Mouse (Mus musculus): ENCODE results near the gene Lgals8. TPM values are rescaled to one million over a fixed set of nuclear protein-coding genes. Genes with fewer than 3 reads are reported as not detected.
"Not testable (repeated sequence)": the region's sequence is repeated elsewhere in the genome, so short reads cannot be mapped to it uniquely, and the experiment has no call there.

Gene Lgals8
- total and polyA plus RNA-seq, 3 experiments, result 9.5 to 347 (median 128) TPM

DNA sequence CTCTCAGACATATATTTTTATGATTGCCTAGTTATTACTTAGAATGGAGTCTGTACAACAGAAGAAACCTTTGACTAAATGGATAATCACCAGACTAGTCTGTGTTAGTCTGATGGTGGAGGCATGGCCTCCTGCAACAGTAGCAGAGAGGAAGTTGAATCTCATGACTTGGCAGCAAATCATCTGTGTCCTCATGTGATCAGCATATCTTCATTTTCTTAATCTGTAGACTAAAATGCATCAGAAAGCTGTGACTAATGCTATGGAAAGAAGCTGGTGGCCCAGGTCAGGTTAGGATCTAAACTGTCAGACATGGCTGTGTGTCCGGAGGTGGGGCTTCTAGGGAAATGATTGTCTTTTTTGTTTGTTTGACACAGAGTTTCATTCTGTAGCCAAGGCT, 3.7 kb upstream of the Lgals8 start:
- TF ChIP-seq GATA1 (IDR thresholded peaks at IDR 0.05; ENCODE audit: borderline replicate concordance, low read length), result no peak
- TF ChIP-seq TAL1 (conservative IDR thresholded peaks at IDR 0.05; ENCODE audit: low read depth, low read length), result no peak
- no peak for TF ChIP-seq CTCF (IDR thresholded peaks at IDR 0.05; ENCODE audit: low read depth, low read length)
- no peak for TF ChIP-seq POLR2AphosphoS5 (IDR thresholded peaks at IDR 0.05; ENCODE audit: insufficient replicate concordance, low read depth, low read length)
- no peak for TF ChIP-seq GATA2 (IDR thresholded peaks at IDR 0.05; ENCODE audit: borderline replicate concordance, low read depth, low read length)
- no peak overlapping the region for H3K4me3 ChIP-seq (ENCODE audit: low read depth, low read length)
- H3K36me3 ChIP-seq (replicated peaks), result peaks cover 16% of the 10 kb centered on the region
- H3K4me1 ChIP-seq (ENCODE audit: insufficient read depth, low read depth, low read length), result peaks cover 32% of the 10 kb centered on the region
- peak; percentile 63 for DNase-seq (ENCODE audit: low spot score)
- no peaks in the 10 kb centered on the region for H3K27me3 ChIP-seq (ENCODE audit: insufficient read depth, low read length)
- peak; percentile 84 for ATAC-seq (ENCODE audit: extremely low read depth, insufficient number of reproducible peaks, low FRiP score, poor library complexity, severe bottlenecking)
- no peaks in the 10 kb centered on the region for H3K9me3 ChIP-seq (replicated peaks)

DNA sequence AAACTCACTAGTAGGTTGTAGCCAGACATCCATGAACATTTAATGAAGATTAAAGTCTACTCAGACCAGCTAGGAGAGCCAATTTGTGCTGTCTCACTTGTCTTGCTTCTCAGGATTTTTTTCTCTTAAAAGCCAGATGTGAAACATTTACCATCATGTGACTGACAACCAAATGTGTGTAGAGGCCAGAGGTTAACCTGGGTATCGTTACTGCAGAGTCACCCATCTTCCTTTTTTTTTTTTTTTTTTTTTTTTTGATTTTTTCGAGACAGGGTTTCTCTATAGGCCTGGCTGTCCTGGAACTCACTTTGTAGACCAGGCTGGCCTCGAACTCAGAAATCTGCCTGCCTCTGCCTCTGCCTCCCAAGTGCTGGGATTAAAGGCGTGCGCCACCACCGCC, 585 bp downstream of the Lgals8 start:
- H3K27me3 ChIP-seq (ENCODE audit: insufficient read depth, low read length); H3K4me3 ChIP-seq (ENCODE audit: low read depth, low read length); H3K9me3 ChIP-seq (replicated peaks); ATAC-seq (ENCODE audit: extremely low read depth, insufficient number of reproducible peaks, low FRiP score, poor library complexity, severe bottlenecking); H3K36me3 ChIP-seq (replicated peaks); DNase-seq (ENCODE audit: low spot score): not testable (repeated sequence)
- H3K4me1 ChIP-seq (ENCODE audit: insufficient read depth, low read depth, low read length), result peaks cover 47% of the 10 kb centered on the region

DNA sequence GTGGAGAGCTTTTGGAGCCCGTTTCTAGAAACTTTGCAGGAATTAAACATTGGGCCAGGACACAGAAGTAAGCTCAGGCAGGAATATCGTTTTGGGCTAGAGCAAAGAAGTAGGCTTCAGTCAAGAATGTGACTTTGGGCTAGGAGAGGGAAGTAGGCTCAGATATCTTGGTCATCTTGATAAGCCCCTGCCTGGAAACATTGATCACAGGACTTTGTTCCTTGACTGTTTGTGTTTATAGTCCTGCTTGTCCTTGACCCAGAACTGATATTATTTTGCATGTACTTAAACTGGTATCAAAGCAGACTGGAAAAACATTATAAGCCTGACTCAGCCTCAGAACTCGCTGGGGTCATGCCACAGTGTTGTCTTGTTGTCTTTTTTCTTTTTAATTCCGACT, 2.1 kb downstream of the Lgals8 start:
- TF ChIP-seq TAL1 (conservative IDR thresholded peaks at IDR 0.05; ENCODE audit: low read depth, low read length), result no peak
- TF ChIP-seq POLR2AphosphoS5 (IDR thresholded peaks at IDR 0.05; ENCODE audit: insufficient replicate concordance, low read depth, low read length), result no peak
- TF ChIP-seq GATA2 (IDR thresholded peaks at IDR 0.05; ENCODE audit: borderline replicate concordance, low read depth, low read length), result no peak
- TF ChIP-seq GATA1 (IDR thresholded peaks at IDR 0.05; ENCODE audit: borderline replicate concordance, low read length), result no peak
- no peak for TF ChIP-seq CTCF (IDR thresholded peaks at IDR 0.05; ENCODE audit: low read depth, low read length)
- no peak overlapping the region for H3K4me3 ChIP-seq (ENCODE audit: low read depth, low read length)
- H3K36me3 ChIP-seq (replicated peaks), result peaks cover 18% of the 10 kb centered on the region
- ATAC-seq (ENCODE audit: extremely low read depth, insufficient number of reproducible peaks, low FRiP score, poor library complexity, severe bottlenecking) (no peak), DNase-seq (ENCODE audit: low spot score) (no peak)
- H3K4me1 ChIP-seq (ENCODE audit: insufficient read depth, low read depth, low read length), result peaks cover 49% of the 10 kb centered on the region
- H3K27me3 ChIP-seq (ENCODE audit: insufficient read depth, low read length), result no peaks in the 10 kb centered on the region
- no peaks in the 10 kb centered on the region for H3K9me3 ChIP-seq (replicated peaks)

DNA sequence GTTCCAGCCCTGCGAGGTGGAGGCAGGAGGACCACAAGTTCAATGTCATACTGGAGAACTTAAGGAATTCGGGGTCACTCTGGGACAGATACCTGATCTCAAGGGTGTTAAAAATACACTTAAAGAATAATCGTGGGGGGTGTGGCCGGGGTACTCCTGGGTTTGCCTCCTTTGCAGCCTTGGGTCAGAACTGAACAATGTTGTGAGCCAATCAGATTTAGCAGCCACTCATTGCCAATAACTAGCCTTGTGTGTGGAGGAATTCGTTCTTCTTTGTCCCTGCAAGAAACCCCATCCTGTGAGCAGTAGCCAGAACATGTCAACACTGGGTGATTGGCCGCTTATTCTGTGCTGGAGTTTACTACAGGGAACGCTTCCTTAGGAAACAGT, 3.0 kb downstream of the Lgals8 start:
- TF ChIP-seq GATA2 (IDR thresholded peaks at IDR 0.05; ENCODE audit: borderline replicate concordance, low read depth, low read length), result no peak
- no peak for TF ChIP-seq CTCF (IDR thresholded peaks at IDR 0.05; ENCODE audit: low read depth, low read length)
- Histone ChIP-seq H3K9me3 (replicated peaks) (no peaks in the 10 kb centered on the region), H3K36me3 (replicated peaks) (peaks cover 26% of the 10 kb centered on the region), H3K4me1 (ENCODE audit: insufficient read depth, low read depth, low read length) (peaks cover 55% of the 10 kb centered on the region), H3K4me3 (ENCODE audit: low read depth, low read length) (peak overlapping the region; percentile 100), H3K27me3 (ENCODE audit: insufficient read depth, low read length) (no peaks in the 10 kb centered on the region)
- peak; percentile 24; the same call in 1 of the 2 replicates for ATAC-seq (ENCODE audit: extremely low read depth, insufficient number of reproducible peaks, low FRiP score, poor library complexity, severe bottlenecking)
- peak; percentile 13 for DNase-seq (ENCODE audit: low spot score)

DNA sequence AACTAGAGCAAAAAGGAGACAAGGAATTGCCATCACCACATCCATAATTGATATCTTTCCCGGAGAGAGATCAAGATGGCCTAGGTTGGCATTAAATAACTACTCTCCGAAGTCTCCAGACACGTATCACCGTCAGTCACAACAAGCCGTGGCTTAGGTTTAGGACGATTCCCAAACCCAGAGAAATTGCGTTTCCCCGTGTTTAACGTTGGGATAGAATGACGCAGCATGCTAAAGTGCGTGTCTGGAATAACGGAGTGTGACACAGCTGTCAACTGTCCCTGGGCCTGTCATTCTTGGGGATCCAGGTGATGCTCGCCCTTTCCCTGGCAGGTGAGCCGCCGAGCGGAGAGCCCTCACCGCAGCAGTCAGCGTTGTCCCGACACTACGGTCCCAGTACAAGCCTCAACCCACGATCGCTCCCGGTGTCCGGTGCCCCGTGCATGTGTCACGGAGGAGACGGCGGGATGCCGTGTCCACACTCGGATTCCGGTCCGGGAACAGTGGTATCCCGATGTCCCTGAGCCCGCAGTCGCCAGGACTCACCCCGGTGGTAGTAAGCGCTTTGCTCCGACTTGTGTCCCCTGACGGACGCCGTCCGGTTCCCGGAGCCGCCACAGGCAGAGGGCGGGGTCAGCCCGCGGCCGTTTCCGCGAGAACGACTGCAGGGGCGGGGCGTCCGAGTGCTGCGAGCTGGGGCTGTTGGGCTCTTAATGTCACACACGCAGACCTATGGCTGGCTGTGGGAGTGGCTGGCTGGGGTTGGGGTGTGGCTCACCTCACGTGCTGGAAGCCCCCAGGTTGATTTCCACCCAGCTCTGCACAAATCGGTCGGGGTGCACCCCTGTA, 3.6 kb downstream of the Lgals8 start:
- no peaks in the 10 kb centered on the region for H3K9me3 ChIP-seq (replicated peaks)
- peak overlapping the region; percentile 100 for H3K4me3 ChIP-seq (ENCODE audit: low read depth, low read length)
- DNase-seq (ENCODE audit: low spot score) (peak; percentile 74), ATAC-seq (ENCODE audit: extremely low read depth, insufficient number of reproducible peaks, low FRiP score, poor library complexity, severe bottlenecking) (peak; percentile 69)
- peaks cover 57% of the 10 kb centered on the region for H3K4me1 ChIP-seq (ENCODE audit: insufficient read depth, low read depth, low read length)
- H3K36me3 ChIP-seq (replicated peaks), result peaks cover 32% of the 10 kb centered on the region
- TF ChIP-seq POLR2AphosphoS5 (IDR thresholded peaks at IDR 0.05; ENCODE audit: insufficient replicate concordance, low read depth, low read length), result no peak
- no peak for TF ChIP-seq CTCF (IDR thresholded peaks at IDR 0.05; ENCODE audit: low read depth, low read length)
- no peak for TF ChIP-seq GATA1 (IDR thresholded peaks at IDR 0.05; ENCODE audit: borderline replicate concordance, low read length)
- TF ChIP-seq GATA2 (IDR thresholded peaks at IDR 0.05; ENCODE audit: borderline replicate concordance, low read depth, low read length), result no peak
- TF ChIP-seq TAL1 (conservative IDR thresholded peaks at IDR 0.05; ENCODE audit: low read depth, low read length), result no peak
- no peaks in the 10 kb centered on the region for H3K27me3 ChIP-seq (ENCODE audit: insufficient read depth, low read length)

GRCm38 (mm10) chr13:12460443-12460842, 4.3 kb downstream of the Lgals8 start:
- ATAC-seq (ENCODE audit: extremely low read depth, insufficient number of reproducible peaks, low FRiP score, poor library complexity, severe bottlenecking), result peak; percentile 55
- Histone ChIP-seq H3K4me3 (ENCODE audit: low read depth, low read length) (peak overlapping the region; percentile 100), H3K36me3 (replicated peaks) (peaks cover 39% of the 10 kb centered on the region), H3K9me3 (replicated peaks) (no peaks in the 10 kb centered on the region), H3K27me3 (ENCODE audit: insufficient read depth, low read length) (no peaks in the 10 kb centered on the region), H3K4me1 (ENCODE audit: insufficient read depth, low read depth, low read length) (peaks cover 56% of the 10 kb centered on the region)
- TF ChIP-seq POLR2AphosphoS5 (IDR thresholded peaks at IDR 0.05; ENCODE audit: insufficient replicate concordance, low read depth, low read length) (no peak), GATA2 (IDR thresholded peaks at IDR 0.05; ENCODE audit: borderline replicate concordance, low read depth, low read length) (no peak), TAL1 (conservative IDR thresholded peaks at IDR 0.05; ENCODE audit: low read depth, low read length) (no peak), GATA1 (IDR thresholded peaks at IDR 0.05; ENCODE audit: borderline replicate concordance, low read length) (no peak), CTCF (IDR thresholded peaks at IDR 0.05; ENCODE audit: low read depth, low read length) (no peak)
- DNase-seq (ENCODE audit: low spot score), result peak; percentile 52

Measured in G1E (cell line).